Mouse (Mus musculus): ENCODE measurements around the gene Retreg1.

The Retreg1 gene

DNA sequence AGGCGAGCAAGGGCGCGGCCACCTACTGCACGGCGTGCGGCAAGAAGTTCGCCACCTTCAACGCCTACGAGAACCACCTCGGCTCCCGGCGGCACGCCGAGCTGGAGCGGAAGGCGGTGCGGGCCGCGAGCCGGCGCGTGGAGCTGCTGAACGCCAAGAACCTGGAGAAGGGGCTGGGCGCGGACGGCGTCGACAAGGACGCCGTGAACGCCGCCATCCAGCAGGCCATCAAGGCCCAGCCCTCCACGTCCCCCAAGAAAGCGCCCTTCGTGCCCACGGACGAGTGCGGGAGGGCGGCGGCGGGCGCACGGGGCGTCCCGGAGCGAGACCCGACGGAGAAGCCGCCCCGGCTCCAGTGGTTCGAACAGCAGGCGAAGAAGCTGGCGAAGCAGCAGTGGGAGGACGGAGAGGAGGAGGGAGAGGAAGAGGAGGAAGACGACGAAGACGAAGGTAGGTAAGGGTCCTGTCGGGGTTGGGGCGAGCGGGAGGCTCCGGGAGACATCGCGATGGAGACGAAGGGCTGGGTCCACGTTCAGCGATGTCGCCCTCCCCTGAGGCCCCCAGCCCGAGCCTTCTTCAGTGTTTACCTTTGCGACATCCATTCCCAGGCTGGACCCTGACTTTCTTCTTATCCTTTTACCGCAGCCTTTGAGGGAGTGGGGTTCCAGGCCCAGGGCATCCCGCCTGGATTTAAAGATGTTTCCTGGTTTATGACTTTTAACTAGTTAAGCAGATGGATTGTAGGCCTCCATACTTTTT, 141.9 kb downstream of the Retreg1 start:
- in situ Hi-C loops (cut with MseI, MboI) = no loop called here

DNA sequence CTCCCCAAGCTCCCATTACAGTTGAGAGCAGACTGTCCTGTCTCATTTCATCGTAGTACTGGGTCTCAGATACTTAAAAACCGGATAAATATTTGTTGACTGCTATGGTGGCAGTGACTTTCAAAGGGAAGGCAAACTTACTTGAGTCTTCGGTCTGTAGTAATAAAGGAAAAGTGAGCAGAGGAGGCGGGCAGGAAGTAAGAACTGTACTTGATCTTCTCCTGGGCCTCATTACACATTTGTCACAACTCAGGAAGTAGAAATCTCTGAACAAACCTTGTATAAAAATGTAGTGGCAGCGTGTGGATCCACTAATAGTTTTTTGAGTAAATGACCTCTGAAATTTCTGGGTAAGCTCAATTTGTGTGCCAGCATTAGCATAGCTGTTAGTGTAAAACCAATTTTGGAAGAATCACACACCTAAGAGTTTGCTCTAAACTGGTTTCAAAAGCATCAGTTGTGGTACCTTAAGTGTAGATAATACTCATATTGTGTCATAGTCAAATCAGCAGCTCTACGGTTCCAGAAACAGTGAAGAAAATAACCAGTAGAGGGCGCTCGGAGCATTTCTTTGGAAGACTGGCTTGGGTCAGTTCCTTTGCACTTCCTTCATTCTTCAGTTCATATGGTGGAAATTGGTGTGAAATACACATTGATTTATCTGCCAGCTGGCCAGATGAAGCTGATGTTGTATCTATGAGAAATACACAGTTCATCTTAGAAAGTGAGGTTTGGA, 150.2 kb downstream of the Retreg1 start:
- in situ Hi-C loops (cut with MseI, MboI) = no loop called here

DNA sequence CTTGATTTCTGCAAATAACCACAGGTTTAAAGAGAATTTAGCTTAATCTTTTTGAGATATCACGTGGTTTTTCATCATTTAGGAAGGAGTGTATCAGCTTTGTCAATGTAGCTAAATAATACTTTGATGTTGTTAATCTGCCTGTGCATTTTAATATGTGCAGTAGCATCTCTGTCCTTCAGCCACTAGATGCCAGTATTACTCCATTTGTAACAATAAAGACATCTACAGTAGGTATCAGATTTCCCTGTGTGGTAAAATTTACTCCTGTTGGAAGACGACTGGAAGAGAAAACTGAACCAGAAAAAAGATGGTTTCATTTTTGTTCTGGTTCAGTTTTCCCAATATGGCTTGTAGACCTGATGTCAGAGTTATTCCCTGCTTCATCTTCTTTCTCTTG, 152.5 kb downstream of the Retreg1 start:
- in situ Hi-C loops (cut with MseI, MboI) = loop anchor here (5.0 kb wide), 1 partner anchor 332 kb away; no protein-coding TSS in a partner anchor

DNA sequence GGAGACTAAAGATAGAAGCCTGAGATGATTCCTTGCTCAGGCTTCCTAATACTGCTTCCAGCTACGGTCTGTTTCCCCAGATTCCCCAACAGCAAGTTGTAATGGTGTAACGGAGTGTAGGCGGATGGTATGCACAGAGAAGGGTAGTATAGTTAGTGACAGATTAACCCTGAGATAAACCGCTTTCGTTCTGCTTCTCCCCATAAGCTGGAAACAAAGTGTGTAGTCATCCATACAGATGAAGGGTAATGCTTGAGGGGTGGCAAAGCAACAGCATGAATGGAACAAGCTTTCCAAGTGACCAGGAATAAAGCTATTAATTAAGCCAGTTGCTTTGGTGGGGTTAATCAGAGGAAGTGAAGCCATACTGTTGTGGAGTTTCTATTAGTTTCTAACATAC, 156.6 kb downstream of the Retreg1 start:
- in situ Hi-C loops (cut with MseI, MboI) = loop anchor here (5.0 kb wide), 1 partner anchor 328 kb away; no protein-coding TSS in a partner anchor

DNA sequence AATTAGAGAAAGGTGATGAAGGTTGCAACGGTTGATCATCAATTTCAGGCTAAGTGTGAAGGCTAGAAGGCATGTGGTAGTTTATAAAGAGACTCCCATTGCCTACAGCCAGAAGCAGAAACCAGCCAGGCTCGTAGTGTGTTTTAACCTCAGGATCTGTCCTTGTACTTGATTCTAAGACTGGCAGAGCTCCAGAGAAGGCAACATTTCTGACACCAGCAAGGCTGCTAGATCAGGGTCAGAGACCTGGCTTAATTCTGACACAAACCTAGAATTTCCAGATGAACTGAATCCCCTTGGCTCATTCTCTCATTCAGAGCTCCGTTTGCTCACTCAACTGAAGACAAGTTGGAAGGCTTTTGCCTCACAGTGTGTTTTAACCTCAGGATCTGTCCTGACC, 165.6 kb downstream of the Retreg1 start:
- in situ Hi-C loops (cut with MseI, MboI) = no loop called here

DNA sequence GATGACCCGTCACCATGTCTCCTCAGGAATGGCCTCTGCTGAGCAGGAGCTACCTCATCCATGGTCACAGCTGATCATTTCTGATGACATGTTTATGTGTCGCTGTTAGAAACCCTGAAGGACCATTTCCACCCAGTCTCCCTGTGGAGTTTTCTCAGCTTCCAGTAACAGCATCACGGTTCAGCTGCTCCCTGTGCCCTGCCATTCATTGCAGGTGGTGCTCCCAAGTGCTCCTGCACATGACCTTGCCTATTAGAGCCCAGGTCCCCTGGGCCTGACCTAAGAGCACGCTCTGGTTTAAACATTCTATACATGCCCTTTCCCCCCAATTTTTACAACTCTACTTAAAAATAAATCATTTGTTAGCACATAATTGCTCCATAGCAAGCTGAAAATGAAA, 169.9 kb downstream of the Retreg1 start:
- in situ Hi-C loops (cut with MseI, MboI) = no loop called here

DNA sequence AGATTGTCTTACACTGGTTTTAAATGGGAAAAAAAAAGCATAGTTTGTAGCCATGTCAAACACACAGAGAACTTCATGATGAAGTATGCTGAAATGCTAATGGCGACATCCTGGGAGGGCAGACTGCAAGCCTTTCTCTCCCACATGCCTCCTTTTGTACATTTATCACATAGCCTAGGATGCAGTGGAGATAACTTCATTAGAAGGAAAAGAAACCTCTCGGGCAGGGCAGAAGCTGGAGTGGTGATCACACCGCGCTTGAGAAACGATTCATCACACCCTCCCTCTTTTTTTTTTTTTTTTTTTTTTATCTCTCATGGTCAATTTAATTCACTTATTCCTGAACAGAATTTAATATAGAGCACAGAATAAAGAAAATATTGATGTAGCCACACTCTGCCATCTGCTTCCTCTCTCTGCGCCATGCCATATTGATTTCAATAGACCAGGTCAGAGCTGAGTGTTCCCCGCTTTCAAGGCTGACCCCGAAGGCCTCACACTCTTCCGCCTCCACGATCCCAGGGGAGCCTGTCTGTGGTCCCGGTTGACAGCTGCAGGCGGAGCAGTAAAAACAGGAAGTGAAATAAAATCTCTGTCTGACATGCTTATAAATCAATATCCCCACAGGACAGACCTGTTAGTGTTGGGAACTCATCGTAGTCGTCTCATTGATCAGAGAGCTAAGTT, 173.1 kb downstream of the Retreg1 start:
- in situ Hi-C loops (cut with MseI, MboI) = no loop called here

DNA sequence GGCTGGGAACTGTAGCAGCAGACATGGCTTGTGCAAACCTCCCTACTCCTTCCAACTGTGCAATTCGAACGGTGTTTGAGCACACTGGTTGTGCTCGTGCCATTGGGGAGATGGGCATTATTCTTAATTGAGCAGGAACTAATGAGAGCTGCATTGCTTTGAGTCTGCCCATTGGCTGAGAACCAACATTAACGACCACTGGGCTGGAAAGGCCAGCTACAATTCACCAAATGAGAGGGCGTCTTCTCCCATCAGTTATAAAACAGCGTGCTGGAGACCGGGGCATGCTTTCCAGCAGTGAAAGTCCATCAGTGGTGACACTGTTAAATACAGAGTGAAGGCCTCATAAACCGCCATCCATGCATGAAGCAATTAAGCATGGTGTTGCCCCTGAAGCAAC, 178.7 kb downstream of the Retreg1 start:
- in situ Hi-C loops (cut with MseI, MboI) = no loop called here

DNA sequence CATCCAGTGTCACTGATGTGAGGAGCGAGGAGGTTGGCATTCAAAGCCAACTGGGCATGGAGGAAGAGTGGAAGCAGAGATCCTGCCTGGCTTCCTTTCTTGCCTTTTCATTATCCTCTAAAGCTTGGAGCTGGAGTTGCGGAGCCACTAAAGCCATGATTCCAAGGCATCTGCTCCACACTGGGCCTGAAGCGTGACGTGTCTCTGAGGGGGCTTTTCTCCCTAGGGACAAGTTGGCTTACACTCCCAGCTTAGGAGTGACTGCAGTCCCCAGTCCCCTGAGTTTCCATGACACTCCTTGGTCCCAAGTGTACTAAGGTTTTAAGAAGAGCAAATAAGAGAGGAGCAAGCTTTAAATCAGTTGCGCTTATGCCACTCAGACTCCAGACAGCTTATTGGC, 179.7 kb downstream of the Retreg1 start:
- in situ Hi-C loops (cut with MseI, MboI) = no loop called here

Measured in mouse trophoblast stem cell (cell line).